Comparison of ENCODE assay signal across 18 mouse cellular contexts in the genomic region with DNA sequence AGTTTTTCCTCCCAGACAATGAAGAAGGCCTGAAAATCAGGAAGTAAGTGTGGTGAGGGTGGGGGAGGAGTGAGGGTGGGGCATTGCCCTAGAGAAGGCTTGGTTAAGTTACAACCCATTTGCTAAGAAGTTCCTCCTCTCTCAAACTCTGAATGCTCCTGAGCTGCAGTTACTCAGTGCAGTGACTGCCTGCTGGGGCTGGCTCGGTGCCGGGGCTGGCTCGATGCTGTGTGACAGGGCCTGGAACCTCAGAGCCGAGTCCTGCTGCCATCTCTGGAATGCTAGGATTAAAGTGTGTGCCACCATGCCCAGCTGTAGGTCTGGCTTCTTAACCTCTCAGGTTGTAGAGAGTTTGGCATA. TPM values are rescaled to one million over a fixed set of nuclear protein-coding genes. Genes with fewer than 3 reads are reported as not detected.
DNase-seq lines count a peak whose midpoint lies in the region; ATAC-seq and TF ChIP-seq lines count a peak whose summit lies in the region.
"Had no signal": no experiment of that assay in that cellular context is flagged by ENCODE, and none has a peak within 500 bp of the region (broad histone marks: within the 10 kb centered on the region; RNA-seq: fewer than 3 reads in every experiment).

No protein-coding gene starts in this region.

- no peak for TF ChIP-seq POLR2A in lung, adult 2 months (IDR thresholded peaks at IDR 0.05; ENCODE audit: borderline replicate concordance, extremely low read depth, low read depth, low read length)
- TF ChIP-seq POLR2A in bone marrow, adult 2 months (IDR thresholded peaks at IDR 0.05; ENCODE audit: borderline replicate concordance, control insufficient read depth, low read depth, low read length), result peak; percentile 41; the same call in 1 of the 2 replicates

- intact Hi-C loops in gastrocnemius, adult 2 months (cut with DNase I), result no loop called here

- DNase-seq in gastrocnemius, adult 2 months, result peak; percentile 21
- DNase-seq in gastrocnemius, adult 18-20 months (ENCODE audit: low spot score), result no peak
- peak; percentile 24 to 39 for DNase-seq in lung, postnatal 4 days
- no peak for DNase-seq in lung, adult 2 months
- no peak for DNase-seq in spleen, postnatal 4 days (ENCODE audit: low spot score in 2 of 2)
- no peak for DNase-seq in kidney, adult 9 months
- DNase-seq: adrenal gland, postnatal 25 days; gastrocnemius, postnatal 10 days had no signal

- 58% methylated on average over 4 of the region's 4 CpGs for WGBS in lung, adult 2 months
- whole genome bisulfite sequencing in bone marrow, adult 2 months, result 3% methylated on average over 4 of the region's 4 CpGs

- H3K4me1 ChIP-seq in lung, adult 2 months (ENCODE audit: control insufficient read depth, insufficient read depth, low read length), result 0 out of 2 replicates have a peak, but pooled peaks cover 2% of the 10 kb centered on the region
- H3K4me1 ChIP-seq in bone marrow, adult 2 months (ENCODE audit: control insufficient read depth, insufficient read depth, low read length), result peaks cover 13% of the 10 kb centered on the region; the same call in 1 of the 2 replicates
- H3K4me1 ChIP-seq: stomach, embryonic 15.5 days had no signal

- no peak for TF ChIP-seq CTCF in gastrocnemius, adult 2 months (IDR thresholded peaks at IDR 0.05)
- no peak for TF ChIP-seq CTCF in lung, adult 2 months (IDR thresholded peaks at IDR 0.05; ENCODE audit: insufficient read depth, low read length)
- no peak for TF ChIP-seq CTCF in bone marrow, adult 2 months (IDR thresholded peaks at IDR 0.05; ENCODE audit: control insufficient read depth, insufficient read depth, low read length)

- peak; percentile 46 for ATAC-seq in monocyte, adult 5-6 weeks (replicated peaks; ENCODE audit: insufficient number of reproducible peaks, low FRiP score, low TSS enrichment, poor library complexity, severe bottlenecking)

- 0 out of 2 replicates have a peak overlapping the region, but pooled peaks have one; percentile 5 for H3K27ac ChIP-seq in gastrocnemius, adult 2 months
- H3K27ac ChIP-seq in bone marrow, adult 2 months (ENCODE audit: control insufficient read depth, insufficient read depth, low read depth, low read length, poor library complexity), result peak overlapping the region; percentile 94
- H3K27ac ChIP-seq: embryonic facial prominence, embryonic 10.5 days; forebrain, embryonic 12.5 days; hindbrain, embryonic 13.5 days; kidney, postnatal 0 days; stomach, embryonic 15.5 days had no signal

- H3K4me3 ChIP-seq in gastrocnemius, adult 2 months, result no peak overlapping the region
- H3K4me3 ChIP-seq in lung, adult 2 months (replicated peaks; ENCODE audit: extremely low read depth, low read depth, low read length), result no peak overlapping the region
- peak overlapping the region; percentile 11 for H3K4me3 ChIP-seq in bone marrow, adult 2 months (replicated peaks; ENCODE audit: control insufficient read depth, low read depth, low read length)
- H3K4me3 ChIP-seq: embryonic facial prominence, embryonic 10.5 days; forebrain, embryonic 12.5 days; hindbrain, embryonic 13.5 days; stomach, embryonic 15.5 days had no signal

RNA-seq across cellular contexts. Expression of gene Pfkfb4, which starts 7.6 kb away (rescaled TPM):
- 10 to 100 TPM; 26.4 to 58.3 TPM for total RNA-seq in gastrocnemius, adult 2 months (2021)
- 10 to 100 TPM; 18.8 to 43.0 TPM for total RNA-seq in gastrocnemius, adult 18-20 months (2021)
- polyA plus RNA-seq in lung, adult 2 months (2012; rRNA removed), result 49.4 and 59.8 TPM in 2 replicates
- 15.4 and 35.2 TPM in 2 replicates for polyA plus RNA-seq in bone marrow, adult 2 months (2011; ENCODE audit: insufficient read depth, insufficient read length, low replicate concordance, missing spikeins)
- total RNA-seq in monocyte, adult 5-6 weeks (2017), result 48.6 to 70.1 TPM (median 67.8 TPM) in 3 replicates

RNA-seq across cellular contexts. Expression of gene Ucn2, which starts 13.3 kb away (rescaled TPM):
- total RNA-seq in gastrocnemius, adult 2 months (2021), result 1 to 10 TPM in 1 of 2 experiments, under 1 TPM in 1; 0.47 to 1.1 TPM
- under 1 TPM; 0.27 to 0.90 TPM for total RNA-seq in gastrocnemius, adult 18-20 months (2021)
- polyA plus RNA-seq in lung, adult 2 months (2012; rRNA removed), result 1.0 and 2.3 TPM in 2 replicates
- polyA plus RNA-seq in bone marrow, adult 2 months (2011; ENCODE audit: insufficient read depth, insufficient read length, low replicate concordance, missing spikeins), result not detected in 2 replicates
- not detected in 3 replicates for total RNA-seq in monocyte, adult 5-6 weeks (2017)
- total RNA-seq: layer of hippocampus, postnatal 14 days had no signal
- polyA plus RNA-seq: embryonic facial prominence, embryonic 10.5 days; forebrain, embryonic 12.5 days; heart, embryonic 14.5 days; hindbrain, embryonic 13.5 days; kidney, postnatal 0 days; neural tube, embryonic 11.5 days had no signal

RNA-seq across cellular contexts. Expression of gene Shisa5, which starts 39.2 kb away (rescaled TPM):
- 10 to 100 TPM; 15.9 to 17.0 TPM for total RNA-seq in gastrocnemius, adult 2 months (2021)
- 10 to 100 TPM in 1 of 2 experiments, 1 to 10 TPM in 1; 9.8 to 15.5 TPM for total RNA-seq in gastrocnemius, adult 18-20 months (2021)
- polyA plus RNA-seq in lung, adult 2 months (2012; rRNA removed), result 918 and 1,083 TPM in 2 replicates
- polyA plus RNA-seq in bone marrow, adult 2 months (2011; ENCODE audit: insufficient read depth, insufficient read length, low replicate concordance, missing spikeins), result 69.2 and 133 TPM in 2 replicates
- 523 to 1,277 TPM (median 526 TPM) in 3 replicates for total RNA-seq in monocyte, adult 5-6 weeks (2017)

RNA-seq across cellular contexts. Expression of gene Col7a1, which starts 45.8 kb away (rescaled TPM):
- total RNA-seq in gastrocnemius, adult 2 months (2021), result 1 to 10 TPM in 1 of 2 experiments, under 1 TPM in 1; 0.95 to 3.0 TPM
- 1 to 10 TPM; 2.2 to 3.5 TPM for total RNA-seq in gastrocnemius, adult 18-20 months (2021)
- polyA plus RNA-seq in lung, adult 2 months (2012; rRNA removed), result 7.1 and 12.2 TPM in 2 replicates
- polyA plus RNA-seq in bone marrow, adult 2 months (2011; ENCODE audit: insufficient read depth, insufficient read length, low replicate concordance, missing spikeins), result 5.5 and 17.5 TPM in 2 replicates
- total RNA-seq in monocyte, adult 5-6 weeks (2017), result 0.19 to 1.2 TPM (median 0.43 TPM) in 3 replicates

Comparison
In these comparisons a context has a peak if more than half of its experiments do, and no peak if none do; other contexts are left out.
1. DNase-seq: peak in gastrocnemius, adult 2 months (single experiment) and lung, postnatal 4 days (2 of 2); none in gastrocnemius, adult 18-20 months (single experiment), lung, adult 2 months (single experiment), spleen, postnatal 4 days (0 of 2) and kidney, adult 9 months (single experiment).
2. RNA of gene Shisa5, which starts 39.2 kb away (total RNA-seq): 523 to 1,277 TPM in monocyte, adult 5-6 weeks; 15.9 to 17.0 TPM in gastrocnemius, adult 2 months and 9.8 to 15.5 TPM in gastrocnemius, adult 18-20 months; every median in the first group is over 10 times any median in the second.